Mouse (Mus musculus) forebrain, embryonic 13.5 days (tissue): ENCODE results near the gene Rnase2a. TPM values are rescaled to one million over a fixed set of nuclear protein-coding genes. Genes with fewer than 3 reads are reported as not detected.
"Not testable (repeated sequence)": the region's sequence is repeated elsewhere in the genome, so short reads cannot be mapped to it uniquely, and the experiment has no call there.

Experiments used
- ATAC-seq: fragments of 200-750 bp; cut with Nextera tagmentation; 2 replicates; pipeline ENCODE4 v1.8.0; 2017
- H3K27ac ChIP-seq: fragments of 300-500 bp; sonication (generic); 2 replicates; pipeline ENCODE4 v1.5.1; 2015; ENCODE audit warnings: inconsistent platforms, mild to moderate bottlenecking, moderate library complexity
- H3K27me3 ChIP-seq: fragments of 300-500 bp; sonication (generic); 2 replicates; pipeline ENCODE4 v1.6.1; 2015; ENCODE audit warnings: mild to moderate bottlenecking, inconsistent platforms
- H3K36me3 ChIP-seq: fragments of 300-500 bp; sonication (generic); 2 replicates; pipeline ENCODE4 v1.6.1; 2015; ENCODE audit warnings: mild to moderate bottlenecking, inconsistent platforms; ENCODE audit not compliant: poor library complexity, severe bottlenecking
- H3K4me1 ChIP-seq: fragments of 300-500 bp; sonication (generic); 2 replicates; pipeline ENCODE4 v1.6.1; 2015; ENCODE audit warnings: inconsistent platforms
- H3K4me2 ChIP-seq: fragments of 300-500 bp; sonication (generic); 2 replicates; pipeline ENCODE4 v1.6.1; 2015; ENCODE audit warnings: inconsistent platforms, mild to moderate bottlenecking, moderate library complexity
- H3K4me3 ChIP-seq: fragments of 300-500 bp; sonication (generic); 2 replicates; pipeline ENCODE4 v1.5.1; 2015; ENCODE audit warnings: mild to moderate bottlenecking, inconsistent platforms
- H3K9ac ChIP-seq: fragments of 300-500 bp; sonication (generic); 2 replicates; pipeline ENCODE4 v1.6.1; 2015; ENCODE audit warnings: mild to moderate bottlenecking, inconsistent platforms
- H3K9me3 ChIP-seq: fragments of 300-500 bp; sonication (generic); replicated peaks from 2 replicates; pipeline ENCODE4 v1.6.1; 2016; ENCODE audit warnings: inconsistent platforms
- WGBS: fragments of 180-500 bp; shearing (Covaris S2); methylation state at CpG from one replicate; pipeline ENCODE4 v1.1.7; 2015; 5-methylcytosine and 5-hydroxymethylcytosine counted together
- polyA plus RNA-seq: library from polyadenylated mRNA; unstranded; fragments of >200 nt; fragmentation: Nextera tagmentation; extraction: Ambion mirVana; gene quantifications from 2 replicates; pipeline ENCODE4 v1.2.1, GENCODE M21; 2015

Gene Rnase2a
- polyA plus RNA-seq, 1 experiment from 2014 or later = not detected

DNA sequence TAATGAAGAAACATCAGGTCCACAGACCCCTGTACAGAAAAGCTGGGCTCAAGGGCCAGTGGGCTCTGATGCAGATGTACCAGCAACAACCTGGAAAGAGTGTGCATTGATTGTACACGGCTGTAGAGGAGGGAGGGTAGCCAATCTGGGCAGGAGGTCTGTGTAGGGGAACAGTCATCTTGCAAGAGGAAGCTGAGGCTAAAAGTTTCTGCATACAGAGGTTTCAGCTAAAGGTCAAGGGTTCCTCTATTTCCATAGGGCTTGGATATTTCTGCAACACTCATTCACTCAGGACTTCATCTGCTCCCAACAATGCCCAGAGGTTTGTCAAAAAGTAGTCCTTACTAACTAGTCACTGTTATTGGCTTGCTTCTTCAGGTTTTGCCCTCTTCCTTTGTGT lies 18.4 kb downstream of the Rnase2a start:
- not testable (repeated sequence) for H3K4me2 ChIP-seq, H3K9ac ChIP-seq, ATAC-seq, H3K9me3 ChIP-seq, H3K27ac ChIP-seq, H3K27me3 ChIP-seq, H3K4me1 ChIP-seq, H3K4me3 ChIP-seq, H3K36me3 ChIP-seq
- 69% methylated on average over 1 of the region's 1 CpGs for WGBS

DNA sequence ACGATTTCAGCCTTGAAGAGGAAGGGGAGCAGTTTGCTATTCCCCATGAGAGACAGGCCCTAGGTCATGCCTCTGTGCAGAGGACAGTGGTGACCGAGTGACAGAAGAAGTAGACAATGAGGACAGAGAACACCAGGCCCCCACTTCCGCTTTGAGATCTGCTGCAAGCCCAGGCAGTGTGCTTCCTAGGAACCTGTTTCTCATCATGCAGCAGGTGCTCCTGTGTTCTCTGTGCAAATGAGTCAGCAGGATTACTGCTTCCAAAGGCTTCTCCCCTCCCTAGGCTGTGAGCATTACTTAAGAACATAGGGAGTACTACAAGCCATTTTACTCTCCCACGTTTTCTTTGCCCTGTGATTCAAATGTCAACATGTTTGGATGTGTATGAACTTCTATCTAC lies 26.3 kb downstream of the Rnase2a start:
- H3K27ac ChIP-seq, H3K4me1 ChIP-seq, H3K9me3 ChIP-seq, H3K4me3 ChIP-seq, H3K9ac ChIP-seq, H3K36me3 ChIP-seq, ATAC-seq, H3K4me2 ChIP-seq, H3K27me3 ChIP-seq: not testable (repeated sequence)
- WGBS = 64% methylated on average over 4 of the region's 4 CpGs

DNA sequence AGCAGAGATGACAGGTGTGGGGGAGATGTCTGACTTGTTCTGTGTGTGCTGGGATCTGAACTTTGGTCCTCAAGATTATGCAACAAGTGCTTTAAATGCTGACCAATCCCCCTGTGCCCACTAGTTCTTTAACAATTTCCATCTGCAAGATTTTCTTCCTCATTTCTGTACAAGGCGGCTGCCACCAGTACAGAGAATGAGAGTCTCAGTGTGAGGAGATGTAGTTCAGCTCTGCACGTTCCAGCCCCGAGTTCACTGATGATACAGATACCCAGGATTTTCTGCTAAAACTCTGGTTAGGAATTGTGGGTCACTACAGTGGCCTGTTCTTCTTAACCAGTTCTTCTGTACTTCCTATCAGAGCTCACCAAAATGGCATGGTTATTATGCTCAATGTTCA lies 35.8 kb downstream of the Rnase2a start:
- not testable (repeated sequence) for H3K9me3 ChIP-seq, H3K27ac ChIP-seq, H3K4me2 ChIP-seq, H3K4me3 ChIP-seq, H3K27me3 ChIP-seq, H3K36me3 ChIP-seq, H3K4me1 ChIP-seq, ATAC-seq, H3K9ac ChIP-seq
- WGBS = 95% methylated on average over 3 of the region's 3 CpGs

Other genes with a start within 250 kb of the Rnase2a start
- not detected in 2 replicates for gene Rnase10, start 248.4 kb downstream of the Rnase2a start, polyA plus RNA-seq
- not detected in 2 replicates for gene Rnase9, start 214.2 kb downstream of the Rnase2a start, polyA plus RNA-seq
- gene Rnase11, start 205.9 kb downstream of the Rnase2a start, polyA plus RNA-seq = not detected in 2 replicates
- not detected in 2 replicates for gene Rnase12, start 198.5 kb downstream of the Rnase2a start, polyA plus RNA-seq
- 0.03 TPM in 1 of 2 replicates, not detected in the other for gene Olfr750, start 181.7 kb downstream of the Rnase2a start, polyA plus RNA-seq
- gene Rnase4, start 165.0 kb downstream of the Rnase2a start, polyA plus RNA-seq = 6.7 and 7.0 TPM in 2 replicates
- gene Ang, start 165.0 kb downstream of the Rnase2a start, polyA plus RNA-seq = 0.93 and 1.8 TPM in 2 replicates
- not detected in 2 replicates for gene Eddm3b, start 141.7 kb downstream of the Rnase2a start, polyA plus RNA-seq
- 0.38 TPM in 1 of 2 replicates, not detected in the other for gene Rnase6, start 132.2 kb downstream of the Rnase2a start, polyA plus RNA-seq
- 0.24 TPM in 1 of 2 replicates, not detected in the other for gene Rnase1, start 109.3 kb downstream of the Rnase2a start, polyA plus RNA-seq
- gene Rnase2b, start 93.9 kb downstream of the Rnase2a start, polyA plus RNA-seq = not detected in 2 replicates
- not detected in 2 replicates for gene Ang2, start 57.0 kb downstream of the Rnase2a start, polyA plus RNA-seq
- gene Ear14, start 52.7 kb downstream of the Rnase2a start, polyA plus RNA-seq = not detected in 2 replicates
- not detected in 2 replicates for gene Gm7247, start 105.6 kb upstream of the Rnase2a start, polyA plus RNA-seq
- gene Vmn2r88, start 154.7 kb upstream of the Rnase2a start, polyA plus RNA-seq = not detected in 2 replicates
- gene Vmn2r89, start 195.7 kb upstream of the Rnase2a start, polyA plus RNA-seq = not detected in 2 replicates